Mouse (Mus musculus) heart, adult 2 months (tissue): ENCODE results near the gene Cep55. TPM values are rescaled to one million over a fixed set of nuclear protein-coding genes. Genes with fewer than 3 reads are reported as not detected.

Source experiments
- DNase-seq, 2 experiments: peaks; one replicate each; pipeline ENCODE4 v3.0.0; 2021
- H3K27ac ChIP-seq: fragments of 200-600 bp; 2 replicates; pipeline ENCODE4 v1.8.1; 2022
- H3K27me3 ChIP-seq: fragments of 200-500 bp; 2 replicates; pipeline ENCODE4 v1.6.1; 2012; ENCODE audit warnings: mild to moderate bottlenecking, low read length, inconsistent platforms, mixed read lengths; ENCODE audit not compliant: control insufficient read depth, insufficient read depth
- H3K36me3 ChIP-seq: fragments of 200-500 bp; 2 replicates; pipeline ENCODE4 v1.6.1; 2012; ENCODE audit warnings: low read length, inconsistent platforms; ENCODE audit not compliant: control insufficient read depth, insufficient read depth
- H3K4me1 ChIP-seq: fragments of 200-500 bp; 2 replicates; pipeline ENCODE4 v1.6.1; 2011; ENCODE audit warnings: low read length; ENCODE audit not compliant: control insufficient read depth, insufficient read depth
- H3K4me3 ChIP-seq: fragments of 200-600 bp; 2 replicates; pipeline ENCODE4 v1.8.1; 2022
- H3K79me2 ChIP-seq: fragments of 200-500 bp; replicated peaks from 2 replicates; pipeline ENCODE4 v1.6.1; 2012; ENCODE audit warnings: mild to moderate bottlenecking, inconsistent platforms, low read length, moderate library complexity, mixed read lengths; ENCODE audit not compliant: control insufficient read depth, insufficient read depth
- H3K9ac ChIP-seq: fragments of 200-500 bp; 2 replicates; pipeline ENCODE4 v1.6.1; 2012; ENCODE audit warnings: low read depth, mild to moderate bottlenecking, control low read depth, inconsistent platforms, low read length, mixed read lengths
- CTCF ChIP-seq: fragments of 200-600 bp; IDR thresholded peaks from 2 replicates; pipeline ENCODE4 v1.8.1; 2022; ENCODE audit warnings: antibody characterized with exemption, mild to moderate bottlenecking, moderate library complexity
- EP300 ChIP-seq: fragments of 200-500 bp; IDR thresholded peaks from 2 replicates; pipeline ENCODE4 v1.6.1; 2011; ENCODE audit warnings: low read depth, low read length, control low read depth; ENCODE audit not compliant: insufficient read depth
- POLR2A ChIP-seq: fragments of 200-500 bp; IDR thresholded peaks from 2 replicates; pipeline ENCODE4 v1.6.1; 2011; ENCODE audit warnings: mild to moderate bottlenecking, low read depth, low read length, control low read depth; ENCODE audit not compliant: insufficient read depth
- WGBS: fragments of 180-500 bp; shearing (Covaris S2); methylation state at CpG from one replicate; pipeline ENCODE4 v1.1.7; 2018; 5-methylcytosine and 5-hydroxymethylcytosine counted together
- intact Hi-C: fragments of 180-260 bp; cut with DNase I; formaldehyde crosslinking; loops from one replicate; pipeline ENCODE4 v1.15.1; 2025
- polyA plus RNA-seq: library from polyadenylated mRNA; depleted of rRNA; stranded (reverse); fragments of >200 nt; gene quantifications from 2 replicates; pipeline ENCODE4 v1.2.3, GENCODE M21; 2012; rRNA removed
- total RNA-seq, 2 experiments: library from RNA; stranded (reverse); gene quantifications; 2 replicates each; pipeline ENCODE4 v1.2.3; 2021

The Cep55 gene
- total and polyA plus RNA-seq, 3 experiments: 0.20 to 0.44 (median 0.27) TPM

GRCm38 (mm10) chr19:38112575-38112974, 57.8 kb downstream of the Cep55 start:
- Histone ChIP-seq H3K4me3 (no peak overlapping the region), H3K4me1 (no peaks in the 10 kb centered on the region), H3K9ac (no peak overlapping the region), H3K27ac (no peak overlapping the region), H3K36me3 (no peaks in the 10 kb centered on the region), H3K27me3 (no peaks in the 10 kb centered on the region), H3K79me2 (no peaks in the 10 kb centered on the region)
- DNase-seq: no peak
- intact Hi-C loops: no loop called here
- no peak for TF ChIP-seq POLR2A
- TF ChIP-seq EP300: no peak
- TF ChIP-seq CTCF: no peak
- 20% methylated on average over 4 of the region's 4 CpGs for WGBS

GRCm38 (mm10) chr19:38114834-38115491, 60.2 kb downstream of the Cep55 start:
- no peaks in the 10 kb centered on the region for H3K27me3 ChIP-seq
- WGBS: 85% methylated on average over 7 of the region's 7 CpGs

GRCm38 (mm10) chr19:38120123-38120760, 65.4 kb downstream of the Cep55 start:
- TF ChIP-seq POLR2A: no peak
- no peak for TF ChIP-seq EP300
- no peak for TF ChIP-seq CTCF
- H3K9ac ChIP-seq: no peak overlapping the region
- no peak overlapping the region for H3K4me3 ChIP-seq
- H3K79me2 ChIP-seq: no peaks in the 10 kb centered on the region
- no peak overlapping the region for H3K27ac ChIP-seq
- no peaks in the 10 kb centered on the region for H3K4me1 ChIP-seq
- H3K36me3 ChIP-seq: no peaks in the 10 kb centered on the region
- WGBS: 79% methylated on average over 5 of the region's 5 CpGs
- intact Hi-C loops: no loop called here
- H3K27me3 ChIP-seq: no peaks in the 10 kb centered on the region; the same call in 1 of the 2 replicates
- no peak for DNase-seq

More at GRCm38 (mm10) chr19:38114834-38115491, 60.2 kb downstream of the Cep55 start:
- no peak overlapping the region for H3K27ac ChIP-seq
- no peak overlapping the region for H3K4me3 ChIP-seq
- H3K36me3 ChIP-seq: no peaks in the 10 kb centered on the region
- intact Hi-C loops: no loop called here
- no peak overlapping the region for H3K9ac ChIP-seq
- no peaks in the 10 kb centered on the region for H3K79me2 ChIP-seq
- DNase-seq: no peak
- TF ChIP-seq EP300 (no peak), POLR2A (no peak), CTCF (no peak)
- no peaks in the 10 kb centered on the region for H3K4me1 ChIP-seq

GRCm38 (mm10) chr19:38123921-38124320, 69.1 kb downstream of the Cep55 start:
- Histone ChIP-seq H3K27ac (no peak overlapping the region), H3K4me1 (no peaks in the 10 kb centered on the region), H3K36me3 (no peaks in the 10 kb centered on the region), H3K9ac (no peak overlapping the region), H3K79me2 (no peaks in the 10 kb centered on the region), H3K4me3 (no peak overlapping the region), H3K27me3 (peaks cover 1% of the 10 kb centered on the region; the same call in 1 of the 2 replicates)
- 23% methylated on average over 9 of the region's 9 CpGs for WGBS
- TF ChIP-seq CTCF: no peak
- TF ChIP-seq EP300: no peak
- no peak for TF ChIP-seq POLR2A
- DNase-seq: no peak
- intact Hi-C loops: no loop called here

Other genes starting within 250 kb of the Cep55 start
- gene Myof, start 11.4 kb upstream of the Cep55 start, total RNA-seq: 1 to 10 TPM; 8.4 to 8.9 TPM
- gene Myof, start 11.4 kb upstream of the Cep55 start, polyA plus RNA-seq: 6.2 and 6.5 TPM in 2 replicates
- gene Ffar4, start 42.1 kb downstream of the Cep55 start, total RNA-seq: under 1 TPM in 1 of 2 experiments, not detected in 1; 0.20 TPM
- 0.35 and 2.3 TPM in 2 replicates for gene Ffar4, start 42.1 kb downstream of the Cep55 start, polyA plus RNA-seq
- gene Rbp4, start 70.3 kb downstream of the Cep55 start, total RNA-seq: 1 to 10 TPM; 2.4 to 2.8 TPM
- 9.5 and 17.0 TPM in 2 replicates for gene Rbp4, start 70.3 kb downstream of the Cep55 start, polyA plus RNA-seq
- gene Pde6c, start 77.8 kb downstream of the Cep55 start, total RNA-seq: not detected
- not detected in 2 replicates for gene Pde6c, start 77.8 kb downstream of the Cep55 start, polyA plus RNA-seq
- 10 to 100 TPM; 12.2 to 12.9 TPM for gene Fra10ac1, start 169.1 kb downstream of the Cep55 start, total RNA-seq
- 4.7 and 5.6 TPM in 2 replicates for gene Fra10ac1, start 169.1 kb downstream of the Cep55 start, polyA plus RNA-seq
- 1 to 10 TPM; 2.2 to 4.6 TPM for gene Lgi1, start 209.5 kb downstream of the Cep55 start, total RNA-seq
- gene Lgi1, start 209.5 kb downstream of the Cep55 start, polyA plus RNA-seq: 1.6 and 6.4 TPM in 2 replicates